In the genomic region with DNA sequence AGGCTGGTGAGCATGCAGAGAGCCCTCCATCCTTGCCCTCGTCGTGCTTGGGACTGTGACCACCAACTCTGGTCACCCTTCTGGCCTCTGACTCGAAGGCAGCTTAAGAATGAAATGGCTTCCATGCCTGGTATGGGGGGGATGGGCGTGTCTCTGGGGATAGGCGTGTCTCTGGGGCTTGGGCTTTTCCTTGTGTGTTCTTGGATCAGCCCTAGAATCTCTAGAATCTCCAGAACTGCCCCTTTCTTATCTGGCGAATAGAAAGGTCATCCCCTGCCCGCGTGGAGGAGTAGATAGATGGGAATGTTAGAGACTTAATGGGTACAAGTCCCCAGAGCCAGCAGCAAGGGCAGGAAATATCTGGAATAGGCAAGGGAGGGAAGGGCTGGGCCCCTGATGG, we compare ENCODE assay signal across 19 mouse cellular contexts. TPM values are rescaled to one million over a fixed set of nuclear protein-coding genes. Genes with fewer than 3 reads are reported as not detected.
DNase-seq lines count a peak whose midpoint lies in the region; ATAC-seq and TF ChIP-seq lines count a peak whose summit lies in the region.
"Had no signal": no experiment of that assay in that cellular context is flagged by ENCODE, and none has a peak within 500 bp of the region (broad histone marks: within the 10 kb centered on the region; RNA-seq: fewer than 3 reads in every experiment).

No protein-coding gene starts in this region.

- no peaks in the 10 kb centered on the region for H3K36me3 ChIP-seq in G1E (replicated peaks)
- no peaks in the 10 kb centered on the region for H3K36me3 ChIP-seq in forebrain, embryonic 13.5 days (ENCODE audit: poor library complexity, severe bottlenecking)
- no peaks in the 10 kb centered on the region for H3K36me3 ChIP-seq in midbrain, embryonic 11.5 days (ENCODE audit: control insufficient read depth, insufficient read depth, low read length)
- H3K36me3 ChIP-seq: heart, embryonic 12.5 days; limb, embryonic 10.5 days had no signal

- peak overlapping the region; percentile 89 for H3K27ac ChIP-seq in forebrain, embryonic 13.5 days
- peak overlapping the region; percentile 87 for H3K27ac ChIP-seq in midbrain, embryonic 11.5 days (ENCODE audit: low read depth, low read length)
- H3K27ac ChIP-seq in gastrocnemius, adult 2 months, result no peak overlapping the region
- H3K27ac ChIP-seq: kidney, postnatal 0 days had no signal

- H3K4me1 ChIP-seq in G1E (ENCODE audit: insufficient read depth, low read depth, low read length), result no peaks in the 10 kb centered on the region
- peaks cover 67% of the 10 kb centered on the region for H3K4me1 ChIP-seq in forebrain, embryonic 13.5 days
- H3K4me1 ChIP-seq in midbrain, embryonic 11.5 days (ENCODE audit: control insufficient read depth, insufficient read depth, low read length), result peaks cover 61% of the 10 kb centered on the region

- H3K4me2 ChIP-seq in forebrain, embryonic 13.5 days, result peak overlapping the region; percentile 2; the same call in 1 of the 2 replicates
- no peak overlapping the region for H3K4me2 ChIP-seq in midbrain, embryonic 11.5 days
- H3K4me2 ChIP-seq: heart, embryonic 12.5 days; liver, embryonic 11.5 days had no signal

- peaks cover 85% of the 10 kb centered on the region for H3K9me3 ChIP-seq in G1E (replicated peaks)
- H3K9me3 ChIP-seq in forebrain, embryonic 13.5 days (replicated peaks), result no peaks in the 10 kb centered on the region
- no peaks in the 10 kb centered on the region for H3K9me3 ChIP-seq in midbrain, embryonic 11.5 days (ENCODE audit: control insufficient read depth, low read length)
- H3K9me3 ChIP-seq: heart, embryonic 12.5 days; limb, embryonic 10.5 days had no signal

- H3K9ac ChIP-seq in forebrain, embryonic 13.5 days, result no peak overlapping the region
- peak overlapping the region; percentile 3; the same call in 1 of the 2 replicates for H3K9ac ChIP-seq in midbrain, embryonic 11.5 days (ENCODE audit: low read length)
- H3K9ac ChIP-seq: heart, embryonic 12.5 days had no signal

- no peaks in the 10 kb centered on the region; the same call in 1 of the 2 replicates for H3K27me3 ChIP-seq in G1E (ENCODE audit: insufficient read depth, low read length)
- H3K27me3 ChIP-seq in forebrain, embryonic 13.5 days, result peaks cover 28% of the 10 kb centered on the region
- H3K27me3 ChIP-seq in midbrain, embryonic 11.5 days (ENCODE audit: control insufficient read depth, insufficient read depth, low read length), result peaks cover 11% of the 10 kb centered on the region

- ATAC-seq in G1E (ENCODE audit: extremely low read depth, insufficient number of reproducible peaks, low FRiP score, poor library complexity, severe bottlenecking), result no peak
- ATAC-seq in forebrain, embryonic 13.5 days, result no peak; the same call in 1 of the 2 replicates
- ATAC-seq in midbrain, embryonic 11.5 days (ENCODE audit: low FRiP score), result peak; percentile 9
- no peak for ATAC-seq in monocyte, adult 5-6 weeks (replicated peaks; ENCODE audit: insufficient number of reproducible peaks, low FRiP score, low TSS enrichment, poor library complexity, severe bottlenecking)
- ATAC-seq: intestine, postnatal 0 days had no signal

- 1% methylated on average over 8 of the region's 8 CpGs for WGBS in forebrain, embryonic 13.5 days
- WGBS in midbrain, embryonic 11.5 days, result 2% methylated on average over 8 of the region's 8 CpGs

- intact Hi-C loops in gastrocnemius, adult 2 months (cut with DNase I), result no loop called here

- no peak for DNase-seq in G1E (ENCODE audit: low spot score)
- peak; percentile 73 for DNase-seq in embryo, embryonic 10.5 days (ENCODE audit: low spot score)
- DNase-seq in midbrain, embryonic 11.5 days (ENCODE audit: low spot score, missing footprints), result peak; percentile 94
- DNase-seq in frontal cortex, postnatal 14 days (ENCODE audit: low spot score in 2 of 2), result no peak
- no peak for DNase-seq in cerebellum, adult 9-11 months
- no peak for DNase-seq in gastrocnemius, adult 2 months
- DNase-seq: adrenal gland, adult 8-10 months; cerebellum, adult 18-20 months; lung, adult 2 months; lung, postnatal 36 days had no signal

- no peak for TF ChIP-seq CTCF in G1E (IDR thresholded peaks at IDR 0.05; ENCODE audit: low read depth, low read length)
- TF ChIP-seq CTCF in gastrocnemius, adult 2 months (IDR thresholded peaks at IDR 0.05), result no peak

- 0 out of 2 replicates have a peak overlapping the region, but pooled peaks have one; percentile 17 for H3K4me3 ChIP-seq in G1E (ENCODE audit: low read depth, low read length)
- H3K4me3 ChIP-seq in forebrain, embryonic 13.5 days, result no peak overlapping the region
- no peak overlapping the region for H3K4me3 ChIP-seq in midbrain, embryonic 11.5 days (ENCODE audit: low read depth, low read length)
- H3K4me3 ChIP-seq in gastrocnemius, adult 2 months, result no peak overlapping the region
- H3K4me3 ChIP-seq: heart, embryonic 12.5 days; limb, embryonic 10.5 days had no signal

RNA-seq across cellular contexts. Expression of a gene that starts 14.0 kb away (rescaled TPM):
- total RNA-seq in G1E (2014; fragmentation: Nextera tagmentation) (not detected in 2 replicates), G1E (2017) (0.05 and 0.06 TPM in 2 replicates)
- polyA plus RNA-seq in G1E (2012), result not detected in 2 replicates
- polyA plus RNA-seq in forebrain, embryonic 13.5 days (2015; fragmentation: Nextera tagmentation; extraction: Ambion mirVana), result 2.5 and 2.7 TPM in 2 replicates
- polyA plus RNA-seq in midbrain, embryonic 11.5 days (2014; fragmentation: Nextera tagmentation; extraction: Ambion mirVana), result 2.7 and 3.5 TPM in 2 replicates
- 1 to 10 TPM in 1 of 2 experiments, under 1 TPM in 1; 0.66 to 1.1 TPM for total RNA-seq in gastrocnemius, adult 2 months (2021)
- total RNA-seq in monocyte, adult 5-6 weeks (2017), result not detected in 3 replicates
- total RNA-seq: common myeloid progenitor, adult 5-6 weeks; MEL had no signal
- polyA plus RNA-seq: liver, embryonic 11.5 days had no signal

RNA-seq across cellular contexts. Expression of a gene that starts 14.1 kb away (rescaled TPM):
- total RNA-seq in G1E (2014; fragmentation: Nextera tagmentation) (not detected in 2 replicates), G1E (2017) (0.23 and 0.55 TPM in 2 replicates)
- not detected in 2 replicates for polyA plus RNA-seq in G1E (2012)
- polyA plus RNA-seq in forebrain, embryonic 13.5 days (2015; fragmentation: Nextera tagmentation; extraction: Ambion mirVana), result 23.1 and 26.3 TPM in 2 replicates
- polyA plus RNA-seq in midbrain, embryonic 11.5 days (2014; fragmentation: Nextera tagmentation; extraction: Ambion mirVana), result 8.6 and 10.2 TPM in 2 replicates
- under 1 TPM; 0.10 to 0.25 TPM for total RNA-seq in gastrocnemius, adult 2 months (2021)
- not detected in 3 replicates for total RNA-seq in monocyte, adult 5-6 weeks (2017)
- total RNA-seq: common myeloid progenitor, adult 5-6 weeks; MEL had no signal

RNA-seq across cellular contexts. Expression of a gene that starts 44.9 kb away (rescaled TPM):
- total RNA-seq in G1E (2014; fragmentation: Nextera tagmentation) (not detected in 2 replicates), G1E (2017) (0.05 TPM in 1 of 2 replicates, not detected in the other)
- not detected in 2 replicates for polyA plus RNA-seq in G1E (2012)
- polyA plus RNA-seq in forebrain, embryonic 13.5 days (2015; fragmentation: Nextera tagmentation; extraction: Ambion mirVana), result 16.2 and 17.4 TPM in 2 replicates
- 19.2 and 20.4 TPM in 2 replicates for polyA plus RNA-seq in midbrain, embryonic 11.5 days (2014; fragmentation: Nextera tagmentation; extraction: Ambion mirVana)
- 10 to 100 TPM; 30.1 to 33.4 TPM for total RNA-seq in gastrocnemius, adult 2 months (2021)
- 0.32 to 1.4 TPM in 2 of 3 replicates, not detected in the other for total RNA-seq in monocyte, adult 5-6 weeks (2017)

RNA-seq across cellular contexts. Expression of a gene that starts 50.7 kb away (rescaled TPM):
- total RNA-seq in G1E (2014; fragmentation: Nextera tagmentation), result not detected in 2 replicates
- 0.05 and 0.12 TPM in 2 replicates for total RNA-seq in G1E (2017)
- polyA plus RNA-seq in G1E (2012), result not detected in 2 replicates
- 54.5 and 71.4 TPM in 2 replicates for polyA plus RNA-seq in forebrain, embryonic 13.5 days (2015; fragmentation: Nextera tagmentation; extraction: Ambion mirVana)
- 108 and 111 TPM in 2 replicates for polyA plus RNA-seq in midbrain, embryonic 11.5 days (2014; fragmentation: Nextera tagmentation; extraction: Ambion mirVana)
- total RNA-seq in gastrocnemius, adult 2 months (2021), result 100 to 1,000 TPM in 1 of 2 experiments, 10 to 100 TPM in 1; 93.4 to 111 TPM
- total RNA-seq in monocyte, adult 5-6 weeks (2017), result not detected in 3 replicates
- total RNA-seq: common myeloid progenitor, adult 5-6 weeks; MEL had no signal

Comparison
In these comparisons a context has a peak if more than half of its experiments do, and no peak if none do; other contexts are left out.
1. DNase-seq: peak in embryo, embryonic 10.5 days (single experiment) and midbrain, embryonic 11.5 days (single experiment); none in G1E (single experiment), frontal cortex, postnatal 14 days (0 of 2), cerebellum, adult 9-11 months (single experiment) and gastrocnemius, adult 2 months (single experiment).
2. RNA of a gene that starts 44.9 kb away (total RNA-seq): 30.1 to 33.4 TPM in gastrocnemius, adult 2 months; 0.05 TPM in G1E and 0.32 to 1.4 TPM in monocyte, adult 5-6 weeks; every median in the first group is over 10 times any median in the second.